Comparison of ENCODE assay signal across 10 mouse cellular contexts in genomic region chr15:100573946-100574345, GRCm38 (mm10). TPM values are rescaled to one million over a fixed set of nuclear protein-coding genes. Genes with fewer than 3 reads are reported as not detected.
DNase-seq lines count a peak whose midpoint lies in the region; ATAC-seq and TF ChIP-seq lines count a peak whose summit lies in the region.
"Had no signal": no experiment of that assay in that cellular context is flagged by ENCODE, and none has a peak within 500 bp of the region (broad histone marks: within the 10 kb centered on the region; RNA-seq: fewer than 3 reads in every experiment).

No protein-coding gene starts in this region.

- no peak for TF ChIP-seq POLR2A in heart, adult 2 months (IDR thresholded peaks at IDR 0.05; ENCODE audit: insufficient read depth, low read depth, low read length)

- intact Hi-C loops in heart, adult 2 months (cut with DNase I) = no loop called here
- intact Hi-C loops in heart, postnatal 36 days (cut with DNase I) = no loop called here
- intact Hi-C loops in left cerebral cortex, adult 2 months (cut with DNase I) = no loop called here

- no peaks in the 10 kb centered on the region for H3K9me3 ChIP-seq in heart, postnatal 0 days (replicated peaks; ENCODE audit: control insufficient read depth, low read length)
- no peaks in the 10 kb centered on the region for H3K9me3 ChIP-seq in limb, embryonic 13.5 days

- ATAC-seq in heart, postnatal 0 days (ENCODE audit: insufficient read depth, low read depth) = peak; percentile 81
- peak; percentile 40; the same call in 1 of the 2 replicates for ATAC-seq in limb, embryonic 13.5 days (ENCODE audit: low FRiP score, low read depth)
- ATAC-seq: liver, postnatal 0 days had no signal

- 36% methylated on average over 6 of the region's 6 CpGs for WGBS in heart, adult 2 months
- WGBS in heart, postnatal 0 days = 28% methylated on average over 6 of the region's 6 CpGs
- 35% methylated on average over 6 of the region's 6 CpGs for WGBS in limb, embryonic 13.5 days

- H3K36me3 ChIP-seq in heart, adult 2 months (ENCODE audit: control insufficient read depth, insufficient read depth, low read length) = no peaks in the 10 kb centered on the region
- H3K36me3 ChIP-seq in heart, postnatal 0 days (replicated peaks; ENCODE audit: control insufficient read depth, insufficient read depth, low read length) = peaks cover 11% of the 10 kb centered on the region; the same call in 1 of the 2 replicates
- H3K36me3 ChIP-seq in limb, embryonic 13.5 days = peaks cover 11% of the 10 kb centered on the region

- H3K27ac ChIP-seq in heart, adult 2 months = peak overlapping the region; percentile 7
- peak overlapping the region; percentile 61 for H3K27ac ChIP-seq in heart, postnatal 0 days (ENCODE audit: low read depth)
- H3K27ac ChIP-seq in limb, embryonic 13.5 days = peak overlapping the region; percentile 58; the same call in 1 of the 2 replicates
- H3K27ac ChIP-seq in left cerebral cortex, adult 2 months = no peak overlapping the region

- H3K79me2 ChIP-seq in heart, adult 2 months (replicated peaks; ENCODE audit: control insufficient read depth, insufficient read depth, low read length) = no peaks in the 10 kb centered on the region

- no peak for TF ChIP-seq EP300 in heart, adult 2 months (IDR thresholded peaks at IDR 0.05; ENCODE audit: insufficient read depth, low read depth, low read length)
- TF ChIP-seq EP300 in heart, postnatal 0 days (IDR thresholded peaks at IDR 0.05; ENCODE audit: low read depth) = no peak

- no peak for DNase-seq in heart, adult 2 months
- no peak for DNase-seq in heart, postnatal 36 days
- peak; percentile 71 for DNase-seq in NIH3T3 (ENCODE audit: low read depth)
- peak; percentile 41 for DNase-seq in heart, postnatal 0 days (ENCODE audit: low spot score)
- no peak for DNase-seq in testis, postnatal 14 days (ENCODE audit: low spot score)
- DNase-seq in thymus, postnatal 10 days (ENCODE audit: low spot score in 2 of 2) = no peak
- DNase-seq in left cerebral cortex, adult 2 months (ENCODE audit: extremely low spot score in 1 of 2, low spot score in 2 of 2) = no peak
- DNase-seq: adrenal gland, postnatal 36 days; liver, postnatal 0 days had no signal

- no peak overlapping the region for H3K9ac ChIP-seq in heart, adult 2 months (ENCODE audit: low read depth, low read length)
- H3K9ac ChIP-seq in heart, postnatal 0 days (replicated peaks; ENCODE audit: low read depth, low read length) = no peak overlapping the region
- H3K9ac ChIP-seq in limb, embryonic 13.5 days = 0 out of 2 replicates have a peak overlapping the region, but pooled peaks have one; percentile 31
- H3K9ac ChIP-seq: liver, postnatal 0 days had no signal

- H3K27me3 ChIP-seq in heart, adult 2 months (ENCODE audit: control insufficient read depth, insufficient read depth, low read length) = no peaks in the 10 kb centered on the region
- H3K27me3 ChIP-seq in heart, postnatal 0 days (ENCODE audit: control insufficient read depth, insufficient read depth, low read length) = no peaks in the 10 kb centered on the region
- H3K27me3 ChIP-seq in limb, embryonic 13.5 days = no peaks in the 10 kb centered on the region

- H3K4me1 ChIP-seq in heart, adult 2 months (ENCODE audit: control insufficient read depth, insufficient read depth, low read length) = no peaks in the 10 kb centered on the region
- H3K4me1 ChIP-seq in heart, postnatal 0 days (ENCODE audit: control insufficient read depth, insufficient read depth) = 0 out of 2 replicates have a peak, but pooled peaks cover 5% of the 10 kb centered on the region
- peaks cover 18% of the 10 kb centered on the region for H3K4me1 ChIP-seq in limb, embryonic 13.5 days

- H3K4me2 ChIP-seq in heart, postnatal 0 days (ENCODE audit: low read depth, low read length) = no peak overlapping the region; the same call in 1 of the 2 replicates
- no peak overlapping the region; the same call in 1 of the 2 replicates for H3K4me2 ChIP-seq in limb, embryonic 13.5 days (replicated peaks)

- H3K4me3 ChIP-seq in heart, adult 2 months = no peak overlapping the region
- no peak overlapping the region for H3K4me3 ChIP-seq in heart, postnatal 0 days (ENCODE audit: low read depth, low read length)
- no peak overlapping the region for H3K4me3 ChIP-seq in limb, embryonic 13.5 days
- H3K4me3 ChIP-seq in left cerebral cortex, adult 2 months = no peak overlapping the region

- TF ChIP-seq CTCF in heart, adult 2 months (IDR thresholded peaks at IDR 0.05) = no peak
- no peak for TF ChIP-seq CTCF in heart, postnatal 0 days (IDR thresholded peaks at IDR 0.05; ENCODE audit: low read depth)
- TF ChIP-seq CTCF in left cerebral cortex, adult 2 months (IDR thresholded peaks at IDR 0.05) = no peak

RNA-seq across cellular contexts. Expression of gene Tfcp2, which starts 22.1 kb away (rescaled TPM):
- total RNA-seq in heart, adult 2 months (2021) = 10 to 100 TPM; 11.6 to 12.8 TPM
- polyA plus RNA-seq in heart, adult 2 months (2012; rRNA removed) = 6.6 and 8.2 TPM in 2 replicates
- 10 to 100 TPM; 11.9 to 13.4 TPM for total RNA-seq in heart, postnatal 36 days (2021)
- 9.9 and 11.0 TPM in 2 replicates for total RNA-seq in heart, postnatal 0 days (2014; rRNA removed; ENCODE audit: low replicate concordance)
- polyA plus RNA-seq in heart, postnatal 0 days (2015; fragmentation: Nextera tagmentation; extraction: Ambion mirVana) = 11.2 and 13.9 TPM in 2 replicates
- 36.2 and 36.3 TPM in 2 replicates for polyA plus RNA-seq in limb, embryonic 13.5 days (2015; fragmentation: Nextera tagmentation; extraction: Ambion mirVana)
- total RNA-seq in left cerebral cortex, adult 2 months (2021) = 10 to 100 TPM; 26.8 to 27.9 TPM

RNA-seq across cellular contexts. Expression of gene Pou6f1, which starts 25.8 kb away (rescaled TPM):
- 10 to 100 TPM in 1 of 2 experiments, 1 to 10 TPM in 1; 8.0 to 11.5 TPM for total RNA-seq in heart, adult 2 months (2021)
- 13.7 and 15.7 TPM in 2 replicates for polyA plus RNA-seq in heart, adult 2 months (2012; rRNA removed)
- 10 to 100 TPM; 10.8 to 13.3 TPM for total RNA-seq in heart, postnatal 36 days (2021)
- total RNA-seq in heart, postnatal 0 days (2014; rRNA removed; ENCODE audit: low replicate concordance) = 6.0 and 18.8 TPM in 2 replicates
- 3.2 and 5.2 TPM in 2 replicates for polyA plus RNA-seq in heart, postnatal 0 days (2015; fragmentation: Nextera tagmentation; extraction: Ambion mirVana)
- polyA plus RNA-seq in limb, embryonic 13.5 days (2015; fragmentation: Nextera tagmentation; extraction: Ambion mirVana) = 10.0 and 11.1 TPM in 2 replicates
- total RNA-seq in left cerebral cortex, adult 2 months (2021) = 100 to 1,000 TPM; 139 to 144 TPM

RNA-seq across cellular contexts. Expression of gene Dazap2, which starts 41.2 kb away (rescaled TPM):
- 100 to 1,000 TPM; 157 to 180 TPM for total RNA-seq in heart, adult 2 months (2021)
- 486 and 542 TPM in 2 replicates for polyA plus RNA-seq in heart, adult 2 months (2012; rRNA removed)
- 100 to 1,000 TPM; 161 to 177 TPM for total RNA-seq in heart, postnatal 36 days (2021)
- total RNA-seq in heart, postnatal 0 days (2014; rRNA removed; ENCODE audit: low replicate concordance) = 234 and 284 TPM in 2 replicates
- polyA plus RNA-seq in heart, postnatal 0 days (2015; fragmentation: Nextera tagmentation; extraction: Ambion mirVana) = 213 and 214 TPM in 2 replicates
- polyA plus RNA-seq in limb, embryonic 13.5 days (2015; fragmentation: Nextera tagmentation; extraction: Ambion mirVana) = 134 and 143 TPM in 2 replicates
- 100 to 1,000 TPM; 108 to 109 TPM for total RNA-seq in left cerebral cortex, adult 2 months (2021)

Comparison
In these comparisons a context has a peak if more than half of its experiments do, and no peak if none do; other contexts are left out.
1. DNase-seq: peak in NIH3T3 (single experiment) and heart, postnatal 0 days (single experiment); none in heart, adult 2 months (0 of 2), heart, postnatal 36 days (0 of 2), testis, postnatal 14 days (single experiment), thymus, postnatal 10 days (0 of 2) and left cerebral cortex, adult 2 months (0 of 2).